Mouse (Mus musculus) left cerebral cortex, adult 6 months (tissue): Measurements from ENCODE around the gene Vmn2r70. TPM values are rescaled to one million over a fixed set of nuclear protein-coding genes. Genes with fewer than 3 reads are reported as not detected.

Source experiments
- long read RNA-seq, 2 experiments: library from polyadenylated mRNA; unstranded; transcript quantifications; one replicate each; pipeline ENCODE4 v2.0.0; 2019 to 2020
- polyA plus RNA-seq: library from polyadenylated mRNA; unstranded; fragments of <200 nt; fragmentation: Nextera tagmentation; gene quantifications from 2 replicates; pipeline ENCODE4 v1.2.3, GENCODE M21; 2021

The Vmn2r70 gene
- not detected in 2 replicates for polyA plus RNA-seq
- long read RNA-seq, experiment 1 = 0 reads
- long read RNA-seq, experiment 2 = 0 reads

GRCm38 (mm10) chr7:85569092-85569491 lies at the start of gene Vmn2r70:
Vmn2r70 (minus strand) TSS chr7:85569192.

GRCm38 (mm10) chr7:85562787-85563186 lies 6.2 kb downstream of the Vmn2r70 start, which contains the start of gene Vmn2r71:
Vmn2r71 (plus strand) TSS chr7:85563087.

Other genes with a start within 250 kb of the Vmn2r70 start
- gene Vmn2r69, start 153.3 kb downstream of the Vmn2r70 start, polyA plus RNA-seq = 0.01 TPM in 1 of 2 replicates, not detected in the other
- not detected in 2 replicates for gene Vmn2r71, start 6.1 kb downstream of the Vmn2r70 start, polyA plus RNA-seq
- gene Vmn2r72, start 185.9 kb upstream of the Vmn2r70 start, polyA plus RNA-seq = not detected in 2 replicates